ENCODE assay signal across 8 mouse cellular contexts in genomic region chr1:191364477-191364876, GRCm38 (mm10). TPM values are rescaled to one million over a fixed set of nuclear protein-coding genes. Genes with fewer than 3 reads are reported as not detected.
DNase-seq lines count a peak whose midpoint lies in the region; ATAC-seq and TF ChIP-seq lines count a peak whose summit lies in the region.

No protein-coding gene starts in this region.

- no peaks in the 10 kb centered on the region for H3K4me1 ChIP-seq in lung, postnatal 0 days (ENCODE audit: insufficient read depth, low read depth, low read length)
- no peaks in the 10 kb centered on the region for H3K4me1 ChIP-seq in midbrain, embryonic 16.5 days (ENCODE audit: control insufficient read depth, insufficient read depth, low read length)

- H3K4me3 ChIP-seq in gastrocnemius, adult 2 months = no peak overlapping the region
- H3K4me3 ChIP-seq in lung, postnatal 0 days (ENCODE audit: low read depth, low read length) = no peak overlapping the region
- no peak overlapping the region for H3K4me3 ChIP-seq in midbrain, embryonic 16.5 days (ENCODE audit: low read depth, low read length)

- no peak for DNase-seq in gastrocnemius, adult 2 months
- DNase-seq in gastrocnemius, adult 8-10 months (ENCODE audit: low spot score in 2 of 2) = no peak
- peak; percentile 65 to 71 for DNase-seq in B cell, adult 2 months
- DNase-seq in adipocyte (ENCODE audit: low spot score) = peak; percentile 26
- DNase-seq in lung, postnatal 0 days (ENCODE audit: low spot score) = peak; percentile 49
- no peak for DNase-seq in ovary, postnatal 10 days (ENCODE audit: low spot score)
- DNase-seq in urinary bladder, postnatal 10 days (ENCODE audit: low spot score) = no peak

- no peaks in the 10 kb centered on the region for H3K27me3 ChIP-seq in lung, postnatal 0 days (replicated peaks; ENCODE audit: insufficient read depth, low read length)
- H3K27me3 ChIP-seq in midbrain, embryonic 16.5 days (ENCODE audit: control insufficient read depth, insufficient read depth, low read depth, low read length) = no peaks in the 10 kb centered on the region

- TF ChIP-seq CTCF in gastrocnemius, adult 2 months (IDR thresholded peaks at IDR 0.05) = peak; percentile 73
- peak; percentile 69 for TF ChIP-seq CTCF in lung, postnatal 0 days (IDR thresholded peaks at IDR 0.05)

- ATAC-seq in lung, postnatal 0 days = no peak
- ATAC-seq in midbrain, embryonic 16.5 days = no peak

- H3K27ac ChIP-seq in gastrocnemius, adult 2 months = no peak overlapping the region
- H3K27ac ChIP-seq in lung, postnatal 0 days (ENCODE audit: low read length) = no peak overlapping the region
- H3K27ac ChIP-seq in midbrain, embryonic 16.5 days (ENCODE audit: low read length) = no peak overlapping the region

- H3K9me3 ChIP-seq in lung, postnatal 0 days (ENCODE audit: low read length) = no peaks in the 10 kb centered on the region
- no peaks in the 10 kb centered on the region for H3K9me3 ChIP-seq in midbrain, embryonic 16.5 days (replicated peaks; ENCODE audit: control insufficient read depth, low read length, poor library complexity, severe bottlenecking)

- no peak overlapping the region for H3K4me2 ChIP-seq in lung, postnatal 0 days (replicated peaks; ENCODE audit: low read depth, low read length)
- H3K4me2 ChIP-seq in midbrain, embryonic 16.5 days (ENCODE audit: low read length) = no peak overlapping the region

- no peak overlapping the region for H3K9ac ChIP-seq in lung, postnatal 0 days (replicated peaks; ENCODE audit: low read depth)
- no peak overlapping the region for H3K9ac ChIP-seq in midbrain, embryonic 16.5 days (ENCODE audit: low read depth, low read length)

- no peak for TF ChIP-seq EP300 in lung, postnatal 0 days (IDR thresholded peaks at IDR 0.05)

- WGBS in lung, postnatal 0 days = 74% methylated on average over 4 of the region's 4 CpGs
- 78% methylated on average over 4 of the region's 4 CpGs for WGBS in midbrain, embryonic 16.5 days

- H3K36me3 ChIP-seq in lung, postnatal 0 days (ENCODE audit: insufficient read depth, low read length) = peaks cover 25% of the 10 kb centered on the region; the same call in 1 of the 2 replicates
- no peaks in the 10 kb centered on the region for H3K36me3 ChIP-seq in midbrain, embryonic 16.5 days (ENCODE audit: control insufficient read depth, insufficient read depth, low read length)

- intact Hi-C loops in gastrocnemius, adult 2 months (cut with DNase I) = no loop called here

RNA-seq across cellular contexts. Expression of gene Ppp2r5a, which starts 38.6 kb away (rescaled TPM):
- total RNA-seq in gastrocnemius, adult 2 months (2021) = 10 to 100 TPM; 65.0 to 80.1 TPM
- 10 to 100 TPM; 62.4 to 75.3 (median 67.2) TPM for total RNA-seq in gastrocnemius, adult 8-10 months (2022)
- polyA plus RNA-seq in lung, postnatal 0 days (2015; fragmentation: Nextera tagmentation; extraction: Ambion mirVana) = 51.5 and 56.0 TPM in 2 replicates
- 6.5 and 6.6 TPM in 2 replicates for polyA plus RNA-seq in midbrain, embryonic 16.5 days (2015; fragmentation: Nextera tagmentation; extraction: Ambion mirVana)

RNA-seq across cellular contexts. Expression of gene Tmem206, which starts 38.8 kb away (rescaled TPM):
- total RNA-seq in gastrocnemius, adult 2 months (2021) = 1 to 10 TPM; 1.2 to 1.4 TPM
- total RNA-seq in gastrocnemius, adult 8-10 months (2022) = 1 to 10 TPM in 1 of 4 experiments, under 1 TPM in 3; 0.68 to 1.9 (median 0.84) TPM
- 13.1 and 14.7 TPM in 2 replicates for polyA plus RNA-seq in lung, postnatal 0 days (2015; fragmentation: Nextera tagmentation; extraction: Ambion mirVana)
- polyA plus RNA-seq in midbrain, embryonic 16.5 days (2015; fragmentation: Nextera tagmentation; extraction: Ambion mirVana) = 41.0 and 43.0 TPM in 2 replicates

RNA-seq across cellular contexts. Expression of gene Nenf, which starts 46.5 kb away (rescaled TPM):
- 10 to 100 TPM; 68.3 to 69.6 TPM for total RNA-seq in gastrocnemius, adult 2 months (2021)
- total RNA-seq in gastrocnemius, adult 8-10 months (2022) = 10 to 100 TPM; 58.2 to 77.0 (median 71.4) TPM
- polyA plus RNA-seq in lung, postnatal 0 days (2015; fragmentation: Nextera tagmentation; extraction: Ambion mirVana) = 149 and 177 TPM in 2 replicates
- 121 and 139 TPM in 2 replicates for polyA plus RNA-seq in midbrain, embryonic 16.5 days (2015; fragmentation: Nextera tagmentation; extraction: Ambion mirVana)

Comparison
In these comparisons a context has a peak if more than half of its experiments do, and no peak if none do; other contexts are left out.
1. DNase-seq: peak in B cell, adult 2 months (2 of 2), adipocyte (single experiment) and lung, postnatal 0 days (single experiment); none in gastrocnemius, adult 2 months (single experiment), gastrocnemius, adult 8-10 months (0 of 2), ovary, postnatal 10 days (single experiment) and urinary bladder, postnatal 10 days (single experiment).